Mouse (Mus musculus): Measurements from ENCODE around the gene Disp2.

Disp2 gene

DNA sequence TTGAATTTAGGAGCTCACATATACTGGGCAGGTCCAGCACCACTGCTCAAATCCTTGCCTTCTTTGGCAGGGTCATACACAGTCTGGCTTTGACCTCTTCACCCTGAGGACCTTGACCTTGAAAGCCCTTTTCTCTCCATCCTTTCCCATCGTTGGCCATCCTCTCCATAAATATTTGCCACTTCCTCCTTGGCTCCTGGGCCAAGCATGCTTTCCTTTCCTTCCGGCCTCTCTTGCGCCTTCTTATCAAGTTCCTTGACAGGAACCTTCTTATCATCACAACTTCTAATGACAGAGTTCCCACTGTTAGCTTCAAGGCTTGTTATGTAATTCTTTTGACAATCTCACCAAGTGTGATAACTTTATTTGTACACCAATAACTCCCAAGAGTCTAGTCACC is 25.6 kb downstream of the Disp2 start:
- H3K4me3 ChIP-seq (replicated peaks; ENCODE audit: low read length), result no peak overlapping the region
- H3K4me1 ChIP-seq (replicated peaks; ENCODE audit: low read depth, low read length), result no peaks in the 10 kb centered on the region
- peaks cover 6% of the 10 kb centered on the region for H3K27me3 ChIP-seq (ENCODE audit: insufficient read depth, low read length)
- H3K36me3 ChIP-seq (ENCODE audit: insufficient read depth, low read length), result no peaks in the 10 kb centered on the region
- TF ChIP-seq POU5F1 (IDR thresholded peaks at IDR 0.05; ENCODE audit: borderline replicate concordance, low read length) (no peak), NANOG (IDR thresholded peaks at IDR 0.05; ENCODE audit: borderline replicate concordance, low read length) (no peak), CTCF (conservative IDR thresholded peaks at IDR 0.05; ENCODE audit: low read length) (no peak)
- no peaks in the 10 kb centered on the region for H3K9me3 ChIP-seq (ENCODE audit: low read length)

DNA sequence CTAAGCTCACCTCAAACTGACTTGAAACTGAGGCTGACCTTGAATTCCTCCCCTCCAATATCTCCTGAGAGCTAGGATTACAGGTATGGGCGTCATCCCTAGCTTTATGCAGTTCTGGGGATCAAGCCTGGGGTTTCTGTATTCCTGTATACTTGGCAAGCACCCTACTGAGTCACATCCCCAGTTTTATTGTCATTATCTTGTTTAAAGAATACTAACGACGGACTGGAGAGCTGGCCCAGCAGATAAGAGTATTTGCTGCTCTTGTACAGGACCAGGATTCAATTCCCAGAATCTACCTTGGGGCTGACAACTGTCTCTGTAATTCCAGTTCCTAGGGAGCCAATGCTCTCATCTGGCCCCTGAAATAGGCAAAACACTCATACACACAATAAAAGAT is 26.2 kb downstream of the Disp2 start:
- TF ChIP-seq NANOG (IDR thresholded peaks at IDR 0.05; ENCODE audit: borderline replicate concordance, low read length) (no peak), CTCF (conservative IDR thresholded peaks at IDR 0.05; ENCODE audit: low read length) (no peak), POU5F1 (IDR thresholded peaks at IDR 0.05; ENCODE audit: borderline replicate concordance, low read length) (no peak)
- Histone ChIP-seq H3K9me3 (ENCODE audit: low read length) (no peaks in the 10 kb centered on the region), H3K4me1 (replicated peaks; ENCODE audit: low read depth, low read length) (peaks cover 2% of the 10 kb centered on the region; the same call in 1 of the 2 replicates), H3K27me3 (ENCODE audit: insufficient read depth, low read length) (peaks cover 8% of the 10 kb centered on the region), H3K36me3 (ENCODE audit: insufficient read depth, low read length) (no peaks in the 10 kb centered on the region), H3K4me3 (replicated peaks; ENCODE audit: low read length) (no peak overlapping the region)

DNA sequence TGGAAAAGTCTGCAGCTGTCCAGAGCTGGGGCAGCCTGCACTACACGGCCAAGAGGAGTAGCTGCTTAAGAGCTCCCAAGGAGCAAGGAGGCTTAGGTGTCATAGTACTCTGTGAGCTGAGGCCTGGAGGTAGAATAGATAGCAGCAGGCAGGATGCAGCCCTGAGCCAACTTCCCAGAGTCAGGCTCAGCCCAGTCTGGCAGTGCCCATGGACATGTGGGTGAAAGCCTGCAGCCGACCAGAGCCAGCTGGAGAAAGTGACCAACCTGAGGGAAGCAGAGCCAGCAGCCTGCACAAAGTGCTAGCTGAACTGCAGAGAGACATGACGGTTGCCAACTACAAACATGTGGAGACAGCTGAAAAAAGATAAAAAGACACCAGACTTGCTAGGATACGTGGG is 27.3 kb downstream of the Disp2 start:
- Histone ChIP-seq H3K9me3 (ENCODE audit: low read length) (no peaks in the 10 kb centered on the region), H3K4me3 (replicated peaks; ENCODE audit: low read length) (no peak overlapping the region), H3K4me1 (replicated peaks; ENCODE audit: low read depth, low read length) (peaks cover 4% of the 10 kb centered on the region; the same call in 1 of the 2 replicates), H3K27me3 (ENCODE audit: insufficient read depth, low read length) (peaks cover 14% of the 10 kb centered on the region), H3K36me3 (ENCODE audit: insufficient read depth, low read length) (no peaks in the 10 kb centered on the region)
- TF ChIP-seq POU5F1 (IDR thresholded peaks at IDR 0.05; ENCODE audit: borderline replicate concordance, low read length) (no peak), CTCF (conservative IDR thresholded peaks at IDR 0.05; ENCODE audit: low read length) (no peak), NANOG (IDR thresholded peaks at IDR 0.05; ENCODE audit: borderline replicate concordance, low read length) (no peak)

DNA sequence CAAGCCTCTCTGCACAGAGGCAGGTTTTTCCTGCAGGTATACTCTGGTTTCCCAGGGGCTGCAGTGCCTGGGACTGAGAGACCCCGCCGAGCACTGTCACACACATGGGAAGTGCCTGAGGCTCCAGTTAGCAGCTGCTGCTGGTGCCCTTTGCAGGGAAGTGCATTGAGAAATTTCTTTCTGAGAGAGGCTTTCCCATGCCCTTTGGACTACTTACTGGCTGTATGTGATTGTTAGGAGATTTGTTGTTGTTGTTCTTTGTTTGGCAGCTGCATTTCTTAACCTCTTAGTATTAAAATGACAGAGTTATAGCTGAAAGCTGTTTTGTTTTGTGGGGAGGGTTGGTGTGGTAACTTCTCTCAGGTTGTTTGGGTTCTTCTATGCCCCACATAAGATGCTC is 31.3 kb downstream of the Disp2 start:
- H3K4me1 ChIP-seq (replicated peaks; ENCODE audit: low read depth, low read length), result peaks cover 15% of the 10 kb centered on the region
- peaks cover under 1% of the 10 kb centered on the region; the same call in 1 of the 2 replicates for H3K36me3 ChIP-seq (ENCODE audit: insufficient read depth, low read length)
- H3K9me3 ChIP-seq (ENCODE audit: low read length), result no peaks in the 10 kb centered on the region
- peaks cover 15% of the 10 kb centered on the region for H3K27me3 ChIP-seq (ENCODE audit: insufficient read depth, low read length)
- H3K4me3 ChIP-seq (replicated peaks; ENCODE audit: low read length), result no peak overlapping the region
- TF ChIP-seq CTCF (conservative IDR thresholded peaks at IDR 0.05; ENCODE audit: low read length) (no peak), NANOG (IDR thresholded peaks at IDR 0.05; ENCODE audit: borderline replicate concordance, low read length) (no peak), POU5F1 (IDR thresholded peaks at IDR 0.05; ENCODE audit: borderline replicate concordance, low read length) (no peak)

DNA sequence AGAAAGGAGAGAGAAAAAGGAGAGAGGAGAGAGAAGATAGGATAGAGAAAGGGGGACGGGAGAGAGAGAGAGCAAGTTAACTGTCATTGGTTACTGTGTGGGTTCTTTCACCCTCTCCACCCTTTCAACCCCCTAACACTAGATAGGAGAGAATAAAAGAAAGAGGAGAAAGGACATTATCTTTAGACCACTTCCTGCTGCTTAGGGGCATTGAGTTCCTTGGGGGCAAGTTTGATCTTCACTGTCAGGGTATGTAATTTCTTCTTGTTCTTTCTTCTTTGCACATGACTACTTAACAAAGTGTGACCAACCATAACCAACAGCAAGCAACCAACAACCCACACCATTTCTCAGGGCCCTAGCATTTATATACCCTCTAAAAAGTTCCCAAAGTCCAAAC is 33.2 kb downstream of the Disp2 start:
- no peak for TF ChIP-seq NANOG (IDR thresholded peaks at IDR 0.05; ENCODE audit: borderline replicate concordance, low read length)
- no peak for TF ChIP-seq CTCF (conservative IDR thresholded peaks at IDR 0.05; ENCODE audit: low read length)
- TF ChIP-seq POU5F1 (IDR thresholded peaks at IDR 0.05; ENCODE audit: borderline replicate concordance, low read length), result no peak
- no peak overlapping the region for H3K4me3 ChIP-seq (replicated peaks; ENCODE audit: low read length)
- H3K4me1 ChIP-seq (replicated peaks; ENCODE audit: low read depth, low read length), result peaks cover 16% of the 10 kb centered on the region
- peaks cover 12% of the 10 kb centered on the region for H3K27me3 ChIP-seq (ENCODE audit: insufficient read depth, low read length)
- H3K9me3 ChIP-seq (ENCODE audit: low read length), result no peaks in the 10 kb centered on the region
- peaks cover 16% of the 10 kb centered on the region for H3K36me3 ChIP-seq (ENCODE audit: insufficient read depth, low read length)

DNA sequence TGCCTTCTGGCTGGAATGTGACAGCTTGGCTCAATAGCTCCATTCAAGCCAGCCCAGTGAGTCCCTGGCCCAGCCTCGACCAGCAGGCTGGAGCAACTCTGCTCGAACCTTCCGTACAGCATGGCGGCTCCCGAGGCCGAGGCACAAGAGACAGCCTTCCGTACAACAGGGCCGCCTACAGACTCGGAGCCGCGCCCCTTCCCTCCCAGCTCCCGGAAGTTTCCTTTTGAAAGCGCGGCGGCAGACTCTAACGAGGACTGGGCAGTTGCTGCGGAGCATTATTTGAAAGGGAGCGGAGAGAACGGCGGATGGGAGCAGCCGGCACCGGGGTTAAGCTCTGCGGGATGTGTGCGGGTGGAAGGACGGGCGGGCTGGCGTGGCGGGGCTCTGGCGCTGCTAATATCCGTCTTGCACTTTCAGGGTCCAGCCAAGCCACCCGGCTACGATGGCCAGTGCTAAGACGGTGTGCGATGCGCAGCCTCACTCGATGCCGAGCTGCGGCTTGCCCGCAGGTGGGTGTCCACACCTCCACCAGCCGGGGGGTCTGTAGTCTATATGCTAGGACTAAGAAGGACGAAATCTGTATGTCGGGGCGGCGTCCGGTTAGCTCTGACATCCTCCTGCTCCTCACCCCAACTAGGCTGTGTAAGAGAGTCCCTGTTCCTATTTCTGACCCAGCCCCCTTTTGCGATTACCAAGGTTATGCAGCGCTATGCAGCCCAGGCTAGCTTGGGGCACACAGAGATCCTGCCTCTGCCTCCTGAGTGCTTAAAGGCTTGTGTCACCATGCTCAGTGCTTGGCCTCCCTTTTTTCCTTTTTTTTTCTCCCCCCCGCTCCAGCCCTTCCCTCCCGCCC is 34.7 kb downstream of the Disp2 start, which contains the start of gene Knstrn:
Knstrn (plus strand) TSS at position 23 of the 856 bp plus-strand sequence.
- TF ChIP-seq POU5F1 (IDR thresholded peaks at IDR 0.05; ENCODE audit: borderline replicate concordance, low read length) (no peak), CTCF (conservative IDR thresholded peaks at IDR 0.05; ENCODE audit: low read length) (no peak), NANOG (IDR thresholded peaks at IDR 0.05; ENCODE audit: borderline replicate concordance, low read length) (no peak)
- Histone ChIP-seq H3K36me3 (ENCODE audit: insufficient read depth, low read length) (peaks cover 30% of the 10 kb centered on the region), H3K9me3 (ENCODE audit: low read length) (0 out of 2 replicates have a peak, but pooled peaks cover 1% of the 10 kb centered on the region), H3K4me1 (replicated peaks; ENCODE audit: low read depth, low read length) (peaks cover 16% of the 10 kb centered on the region), H3K4me3 (replicated peaks; ENCODE audit: low read length) (peak within 1 kb of the TSS; percentile 93), H3K27me3 (ENCODE audit: insufficient read depth, low read length) (peaks cover 12% of the 10 kb centered on the region)

DNA sequence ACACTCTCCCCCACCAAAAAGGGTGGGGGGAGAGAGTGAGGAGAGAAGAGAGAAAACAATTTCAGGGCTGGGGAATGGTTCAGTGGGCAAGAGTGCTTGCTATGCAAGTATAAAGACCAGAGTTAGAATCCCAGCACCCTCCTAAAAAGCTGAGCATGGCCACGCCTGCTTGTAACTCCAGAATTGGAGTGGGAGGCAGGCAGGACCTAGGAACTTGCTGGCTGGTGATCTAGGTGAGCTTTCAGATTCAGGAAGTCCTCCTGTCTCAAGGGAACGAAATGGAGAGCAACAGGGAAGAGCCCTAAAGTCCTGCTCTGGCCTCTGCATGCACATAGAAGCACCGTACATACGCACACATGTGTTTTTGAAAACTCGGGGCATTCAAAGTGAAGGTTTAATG is 43.3 kb downstream of the Disp2 start:
- H3K27me3 ChIP-seq (ENCODE audit: insufficient read depth, low read length), result no peaks in the 10 kb centered on the region
- H3K36me3 ChIP-seq (ENCODE audit: insufficient read depth, low read length), result peaks cover 91% of the 10 kb centered on the region

DNA sequence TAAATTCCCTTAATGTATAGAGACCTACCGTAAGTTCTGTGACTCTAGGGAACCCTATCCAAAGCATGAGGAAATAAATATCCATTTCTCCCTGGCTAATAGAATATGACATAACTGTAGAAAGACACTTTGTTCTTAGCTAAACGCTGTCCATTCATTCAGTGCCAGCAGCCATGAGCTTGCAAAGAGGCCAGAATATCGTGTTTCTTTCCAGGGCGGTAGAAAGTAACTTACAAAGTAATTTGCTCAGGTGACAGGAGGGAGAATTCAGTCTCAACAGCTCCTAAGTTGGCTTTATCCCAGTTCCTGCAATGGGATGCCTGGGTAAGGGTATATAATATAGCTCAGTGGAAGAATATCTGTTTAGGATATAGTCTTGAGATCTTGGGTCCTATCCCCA is 44.9 kb downstream of the Disp2 start:
- H3K27me3 ChIP-seq (ENCODE audit: insufficient read depth, low read length), result no peaks in the 10 kb centered on the region
- TF ChIP-seq NANOG (IDR thresholded peaks at IDR 0.05; ENCODE audit: borderline replicate concordance, low read length), result no peak
- TF ChIP-seq POU5F1 (IDR thresholded peaks at IDR 0.05; ENCODE audit: borderline replicate concordance, low read length), result no peak
- no peak for TF ChIP-seq CTCF (conservative IDR thresholded peaks at IDR 0.05; ENCODE audit: low read length)
- no peak overlapping the region for H3K4me3 ChIP-seq (replicated peaks; ENCODE audit: low read length)

More for the DNA sequence above, 43.3 kb downstream of the Disp2 start:
- TF ChIP-seq NANOG (IDR thresholded peaks at IDR 0.05; ENCODE audit: borderline replicate concordance, low read length) (no peak), CTCF (conservative IDR thresholded peaks at IDR 0.05; ENCODE audit: low read length) (no peak)
- Histone ChIP-seq H3K4me3 (replicated peaks; ENCODE audit: low read length) (no peak overlapping the region), H3K9me3 (ENCODE audit: low read length) (peaks cover 23% of the 10 kb centered on the region), H3K4me1 (replicated peaks; ENCODE audit: low read depth, low read length) (0 out of 2 replicates have a peak, but pooled peaks cover 8% of the 10 kb centered on the region)

More for the DNA sequence above, 44.9 kb downstream of the Disp2 start:
- H3K36me3 ChIP-seq (ENCODE audit: insufficient read depth, low read length), result peaks cover 90% of the 10 kb centered on the region
- 0 out of 2 replicates have a peak, but pooled peaks cover 12% of the 10 kb centered on the region for H3K4me1 ChIP-seq (replicated peaks; ENCODE audit: low read depth, low read length)
- peaks cover 21% of the 10 kb centered on the region for H3K9me3 ChIP-seq (ENCODE audit: low read length)
